Mouse (Mus musculus) midbrain, embryonic 16.5 days (tissue): ENCODE data around the gene Vinac1. TPM values are rescaled to one million over a fixed set of nuclear protein-coding genes. Genes with fewer than 3 reads are reported as not detected.
"Not testable (repeated sequence)": the region's sequence is repeated elsewhere in the genome, so short reads cannot be mapped to it uniquely, and the experiment has no call there.

ENCODE experiments used
- ATAC-seq: fragments of 200-750 bp; cut with Nextera tagmentation; 2 replicates; pipeline ENCODE4 v1.8.0; 2017; ENCODE audit warnings: moderate TSS enrichment
- H3K27ac ChIP-seq: fragments of 300-500 bp; sonication (generic); 2 replicates; pipeline ENCODE4 v1.5.1; 2014; ENCODE audit warnings: mild to moderate bottlenecking, low read length, mixed read lengths
- H3K27me3 ChIP-seq: fragments of 300-500 bp; sonication (generic); 2 replicates; pipeline ENCODE4 v1.6.1; 2014; ENCODE audit warnings: low read depth, low read length, mixed read lengths; ENCODE audit not compliant: control insufficient read depth, insufficient read depth
- H3K36me3 ChIP-seq: fragments of 300-500 bp; sonication (generic); 2 replicates; pipeline ENCODE4 v1.6.1; 2014; ENCODE audit warnings: mild to moderate bottlenecking, low read length, moderate library complexity, mixed read lengths; ENCODE audit not compliant: control insufficient read depth, insufficient read depth
- H3K4me1 ChIP-seq: fragments of 300-500 bp; sonication (generic); 2 replicates; pipeline ENCODE4 v1.6.1; 2014; ENCODE audit warnings: mild to moderate bottlenecking, low read length, mixed read lengths; ENCODE audit not compliant: control insufficient read depth, insufficient read depth
- H3K4me2 ChIP-seq: fragments of 300-500 bp; sonication (generic); 2 replicates; pipeline ENCODE4 v1.6.1; 2014; ENCODE audit warnings: mild to moderate bottlenecking, low read length, mixed read lengths
- H3K4me3 ChIP-seq: fragments of 300-500 bp; sonication (generic); 2 replicates; pipeline ENCODE4 v1.5.1; 2014; ENCODE audit warnings: low read depth, mild to moderate bottlenecking, low read length, moderate library complexity, mixed read lengths
- H3K9ac ChIP-seq: fragments of 300-500 bp; sonication (generic); 2 replicates; pipeline ENCODE4 v1.6.1; 2014; ENCODE audit warnings: low read depth, low read length, mixed read lengths
- H3K9me3 ChIP-seq: fragments of 300-500 bp; sonication (generic); replicated peaks from 2 replicates; pipeline ENCODE4 v1.6.1; 2014; ENCODE audit warnings: mild to moderate bottlenecking, low read length, mixed read lengths; ENCODE audit not compliant: control insufficient read depth, poor library complexity, severe bottlenecking
- WGBS: fragments of 180-500 bp; shearing (Covaris S2); extraction: QIAGEN DNeasy Blood & Tissue Kit; methylation state at CpG from one replicate; pipeline ENCODE4 v1.1.7; 2014; 5-methylcytosine and 5-hydroxymethylcytosine counted together
- polyA plus RNA-seq: library from polyadenylated mRNA; unstranded; fragments of >200 nt; fragmentation: Nextera tagmentation; extraction: Ambion mirVana; gene quantifications from 2 replicates; pipeline ENCODE4 v1.2.1, GENCODE M21; 2015

Vinac1 gene
- polyA plus RNA-seq, 1 experiment from 2014 or later, result 1.0 TPM

GRCm38 (mm10) chr2:129008867-129009266 lies 39.1 kb downstream of the Vinac1 start:
- ATAC-seq, H3K27ac ChIP-seq, H3K36me3 ChIP-seq, H3K4me3 ChIP-seq, H3K27me3 ChIP-seq, H3K9ac ChIP-seq, H3K9me3 ChIP-seq, H3K4me1 ChIP-seq, H3K4me2 ChIP-seq: not testable (repeated sequence)
- 79% methylated on average over 2 of the region's 2 CpGs for WGBS

- Histone ChIP-seq H3K4me3 (no peak overlapping the region), H3K4me2 (no peak overlapping the region), H3K4me1 (no peaks in the 10 kb centered on the region), H3K36me3 (no peaks in the 10 kb centered on the region), H3K27ac (no peak overlapping the region), H3K9ac (no peak overlapping the region), H3K9me3 (no peaks in the 10 kb centered on the region), H3K27me3 (no peaks in the 10 kb centered on the region)
- 71% methylated on average over 4 of the region's 4 CpGs for WGBS
- ATAC-seq, result no peak
Measured at GRCm38 (mm10) chr2:129006194-129006749, 41.7 kb downstream of the Vinac1 start.

DNA sequence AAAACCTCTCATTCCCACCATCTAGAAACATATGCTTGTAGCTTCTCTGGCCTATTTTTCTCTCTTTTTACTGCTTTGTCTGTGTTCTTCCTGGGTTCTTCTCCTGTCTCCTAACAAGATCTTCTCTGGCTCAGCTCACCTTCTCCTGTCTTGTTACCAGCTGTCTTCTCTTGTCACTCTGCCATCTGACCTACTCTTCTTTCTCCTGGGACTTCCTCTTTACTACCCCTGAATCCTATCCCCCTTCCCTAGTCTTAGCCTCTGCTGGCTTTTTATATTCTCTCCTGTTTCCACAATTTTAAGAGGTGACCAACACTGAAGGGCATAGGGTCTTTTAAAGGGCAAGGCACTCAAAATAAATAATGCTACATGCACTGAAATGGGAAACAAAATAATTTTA lies 43.1 kb downstream of the Vinac1 start:
- H3K4me3 ChIP-seq, result no peak overlapping the region
- no peak for ATAC-seq
- no peak overlapping the region for H3K27ac ChIP-seq
- H3K4me1 ChIP-seq, result no peaks in the 10 kb centered on the region
- no peaks in the 10 kb centered on the region for H3K9me3 ChIP-seq
- no peak overlapping the region for H3K9ac ChIP-seq
- no peak overlapping the region for H3K4me2 ChIP-seq
- no peaks in the 10 kb centered on the region for H3K27me3 ChIP-seq
- no peaks in the 10 kb centered on the region for H3K36me3 ChIP-seq

DNA sequence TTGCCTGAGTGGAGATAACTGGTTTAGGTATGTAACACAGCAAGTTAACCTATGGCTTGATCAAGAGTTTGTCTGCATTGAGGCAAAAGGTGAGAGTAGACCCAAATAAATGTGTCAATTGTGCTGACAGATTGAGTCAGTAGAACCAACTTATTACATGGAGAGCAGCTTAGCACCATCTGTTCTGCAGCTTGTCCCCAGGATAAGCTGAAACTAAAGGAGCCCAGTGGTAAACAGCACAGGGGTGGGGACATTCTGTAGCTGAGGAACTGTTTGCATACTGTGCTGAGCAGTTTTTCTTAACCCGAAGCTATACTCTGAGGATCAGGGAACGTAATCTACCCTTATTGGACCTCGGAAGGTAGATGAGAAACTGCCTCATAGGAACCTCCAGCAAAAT lies 63.2 kb downstream of the Vinac1 start:
- no peak overlapping the region for H3K4me3 ChIP-seq
- WGBS, result 88% methylated on average over 3 of the region's 3 CpGs
- ATAC-seq, result no peak
- H3K4me1 ChIP-seq, result no peaks in the 10 kb centered on the region
- no peak overlapping the region for H3K4me2 ChIP-seq
- H3K27me3 ChIP-seq, result no peaks in the 10 kb centered on the region
- H3K9ac ChIP-seq, result no peak overlapping the region
- no peak overlapping the region for H3K27ac ChIP-seq
- no peaks in the 10 kb centered on the region for H3K9me3 ChIP-seq
- no peaks in the 10 kb centered on the region for H3K36me3 ChIP-seq

DNA sequence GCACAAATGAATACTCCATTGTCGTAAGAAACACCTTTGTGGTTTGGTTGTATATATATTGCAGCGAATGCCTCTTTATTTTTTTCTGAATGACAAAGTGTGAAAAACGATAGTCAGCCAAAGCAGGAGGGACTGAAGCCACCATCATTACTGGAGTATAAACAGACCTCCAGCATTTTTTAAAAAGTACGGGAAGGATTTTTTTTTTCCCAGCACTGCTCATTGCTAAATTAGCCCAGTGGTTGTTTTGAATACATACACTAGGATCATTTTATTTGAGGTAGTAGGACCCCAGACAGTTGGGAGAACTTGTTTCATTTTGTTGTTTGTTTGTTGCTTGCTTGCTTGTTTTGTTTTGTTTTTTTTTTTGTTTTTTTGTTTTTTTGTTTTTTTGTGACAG lies 72.4 kb downstream of the Vinac1 start:
- 84% methylated on average over 4 of the region's 4 CpGs for WGBS
- no peak for ATAC-seq
- Histone ChIP-seq H3K27me3 (no peaks in the 10 kb centered on the region), H3K36me3 (no peaks in the 10 kb centered on the region), H3K4me3 (no peak overlapping the region), H3K4me1 (no peaks in the 10 kb centered on the region), H3K4me2 (no peak overlapping the region), H3K9ac (no peak overlapping the region), H3K9me3 (no peaks in the 10 kb centered on the region), H3K27ac (no peak overlapping the region)

Other genes starting within 250 kb of the Vinac1 start
- gene Tmem87b, start 230.1 kb downstream of the Vinac1 start, polyA plus RNA-seq, result 39.3 and 42.7 TPM in 2 replicates
- 2.7 and 4.0 TPM in 2 replicates for gene Fbln7, start 185.2 kb downstream of the Vinac1 start, polyA plus RNA-seq
- gene Zc3h8, start 104.1 kb downstream of the Vinac1 start, polyA plus RNA-seq, result 16.1 and 17.7 TPM in 2 replicates
- gene Zc3h6, start 80.8 kb downstream of the Vinac1 start, polyA plus RNA-seq, result 3.7 and 4.2 TPM in 2 replicates
- gene Gm10762, start 80.4 kb downstream of the Vinac1 start, polyA plus RNA-seq, result 15.8 and 18.8 TPM in 2 replicates
- 31.1 and 34.2 TPM in 2 replicates for gene Ttl, start 17.8 kb upstream of the Vinac1 start, polyA plus RNA-seq
- 15.6 and 16.1 TPM in 2 replicates for gene Polr1b, start 52.8 kb upstream of the Vinac1 start, polyA plus RNA-seq
- 17.6 and 18.1 TPM in 2 replicates for gene Chchd5, start 81.5 kb upstream of the Vinac1 start, polyA plus RNA-seq
- gene Slc20a1, start 150.6 kb upstream of the Vinac1 start, polyA plus RNA-seq, result 64.5 and 67.6 TPM in 2 replicates
- 6.5 and 7.9 TPM in 2 replicates for gene Ckap2l, start 249.0 kb upstream of the Vinac1 start, polyA plus RNA-seq